Mouse (Mus musculus) intestine, embryonic 15.5 days (tissue): ENCODE measurements around the gene Nmt1. TPM values are rescaled to one million over a fixed set of nuclear protein-coding genes. Genes with fewer than 3 reads are reported as not detected.

Experiments used
- ATAC-seq: fragments of 200-750 bp; cut with Nextera tagmentation; 2 replicates; pipeline ENCODE4 v1.8.0; 2017; ENCODE audit warnings: moderate TSS enrichment, moderate library complexity
- H3K27ac ChIP-seq: fragments of 300-500 bp; sonication (generic); 2 replicates; pipeline ENCODE4 v1.5.1; 2015; ENCODE audit warnings: mild to moderate bottlenecking, inconsistent platforms
- H3K27me3 ChIP-seq: fragments of 300-500 bp; sonication (generic); replicated peaks from 2 replicates; pipeline ENCODE4 v1.6.1; 2015; ENCODE audit warnings: inconsistent platforms
- H3K36me3 ChIP-seq: fragments of 300-500 bp; sonication (generic); 2 replicates; pipeline ENCODE4 v1.6.1; 2015; ENCODE audit warnings: inconsistent platforms
- H3K4me1 ChIP-seq: fragments of 300-500 bp; sonication (generic); replicated peaks from 2 replicates; pipeline ENCODE4 v1.6.1; 2015; ENCODE audit warnings: inconsistent platforms
- H3K4me2 ChIP-seq: fragments of 300-500 bp; sonication (generic); replicated peaks from 2 replicates; pipeline ENCODE4 v1.6.1; 2015; ENCODE audit warnings: mild to moderate bottlenecking, inconsistent platforms
- H3K4me3 ChIP-seq: fragments of 300-500 bp; sonication (generic); replicated peaks from 2 replicates; pipeline ENCODE4 v1.5.1; 2015; ENCODE audit warnings: inconsistent platforms
- H3K9ac ChIP-seq: fragments of 300-500 bp; sonication (generic); 2 replicates; pipeline ENCODE4 v1.6.1; 2015; ENCODE audit warnings: inconsistent platforms
- H3K9me3 ChIP-seq: fragments of 300-500 bp; sonication (generic); 2 replicates; pipeline ENCODE4 v1.6.1; 2016; ENCODE audit warnings: inconsistent platforms
- whole genome bisulfite sequencing: fragments of 180-500 bp; shearing (Covaris S2); methylation state at CpG from one replicate; pipeline ENCODE4 v1.1.7; 2015; 5-methylcytosine and 5-hydroxymethylcytosine counted together
- polyA plus RNA-seq: library from polyadenylated mRNA; unstranded; fragments of >200 nt; fragmentation: Nextera tagmentation; extraction: Ambion mirVana; gene quantifications from 2 replicates; pipeline ENCODE4 v1.2.1, GENCODE M21; 2015

The Nmt1 gene
- polyA plus RNA-seq, 1 experiment from 2014 or later = 66.6 TPM

DNA sequence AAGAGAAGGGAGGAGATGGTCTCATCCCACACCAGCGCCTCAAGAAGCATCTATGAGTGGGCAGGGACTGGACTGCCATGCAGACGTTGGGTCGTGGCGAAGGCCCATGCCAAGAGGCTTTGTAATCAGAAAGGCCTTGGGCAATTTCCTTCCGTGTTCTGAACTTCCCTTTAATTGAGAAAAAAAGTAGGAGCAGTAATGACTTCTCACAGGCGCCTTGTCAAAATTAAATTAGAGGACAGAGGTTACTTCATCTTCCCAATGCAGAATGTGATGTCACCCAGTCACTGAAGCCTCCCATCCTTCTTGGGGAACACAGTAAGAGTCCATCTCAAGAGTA, 21.0 kb upstream of the Nmt1 start:
- H3K4me3 ChIP-seq = no peak overlapping the region
- no peak overlapping the region for H3K4me2 ChIP-seq
- H3K4me1 ChIP-seq = peaks cover 32% of the 10 kb centered on the region
- ATAC-seq = no peak
- 0 out of 2 replicates have a peak, but pooled peaks cover 2% of the 10 kb centered on the region for H3K36me3 ChIP-seq
- no peak overlapping the region for H3K27ac ChIP-seq
- H3K9me3 ChIP-seq = no peaks in the 10 kb centered on the region
- H3K9ac ChIP-seq = no peak overlapping the region
- 72% methylated on average over 6 of the region's 6 CpGs for WGBS
- H3K27me3 ChIP-seq = no peaks in the 10 kb centered on the region

DNA sequence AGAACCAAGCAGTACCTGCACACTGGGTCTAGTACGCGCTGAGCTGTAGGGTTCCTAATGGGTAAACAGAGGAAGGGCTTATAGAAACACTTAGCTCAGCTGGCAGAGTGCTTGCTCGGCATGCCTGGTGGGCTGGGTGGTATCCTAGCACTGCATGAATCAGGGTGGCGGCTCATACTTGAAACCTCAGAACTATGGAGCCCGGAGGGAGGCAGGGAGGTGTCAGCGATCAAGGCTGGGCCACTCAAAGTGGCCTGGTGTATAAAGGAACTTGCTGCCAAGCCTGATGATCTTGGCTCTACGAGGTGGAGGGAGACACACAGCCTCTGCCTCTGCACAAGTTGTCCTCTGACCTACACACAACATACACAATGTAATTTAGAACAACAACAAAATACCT, 19.4 kb upstream of the Nmt1 start:
- H3K9ac ChIP-seq = no peak overlapping the region
- peaks cover 25% of the 10 kb centered on the region for H3K4me1 ChIP-seq
- WGBS = 69% methylated on average over 7 of the region's 7 CpGs
- H3K4me2 ChIP-seq = no peak overlapping the region
- no peak for ATAC-seq
- H3K9me3 ChIP-seq = no peaks in the 10 kb centered on the region
- H3K36me3 ChIP-seq = 0 out of 2 replicates have a peak, but pooled peaks cover 2% of the 10 kb centered on the region
- H3K27me3 ChIP-seq = no peaks in the 10 kb centered on the region
- H3K27ac ChIP-seq = no peak overlapping the region
- no peak overlapping the region for H3K4me3 ChIP-seq

GRCm38 (mm10) chr11:103009208-103009607, 18.8 kb upstream of the Nmt1 start:
- WGBS = 86% methylated on average over 8 of the region's 8 CpGs
- no peaks in the 10 kb centered on the region for H3K9me3 ChIP-seq
- no peak overlapping the region for H3K9ac ChIP-seq
- H3K27ac ChIP-seq = no peak overlapping the region
- no peak overlapping the region for H3K4me2 ChIP-seq
- no peaks in the 10 kb centered on the region for H3K27me3 ChIP-seq
- 0 out of 2 replicates have a peak, but pooled peaks cover 2% of the 10 kb centered on the region for H3K36me3 ChIP-seq
- ATAC-seq = no peak
- H3K4me1 ChIP-seq = peaks cover 24% of the 10 kb centered on the region
- H3K4me3 ChIP-seq = no peak overlapping the region

GRCm38 (mm10) chr11:103010454-103011205, 17.4 kb upstream of the Nmt1 start:
- Histone ChIP-seq H3K27ac (peak overlapping the region; percentile 17; the same call in 1 of the 2 replicates), H3K4me1 (peaks cover 28% of the 10 kb centered on the region), H3K27me3 (no peaks in the 10 kb centered on the region), H3K4me2 (no peak overlapping the region), H3K4me3 (no peak overlapping the region), H3K9me3 (no peaks in the 10 kb centered on the region), H3K36me3 (0 out of 2 replicates have a peak, but pooled peaks cover 2% of the 10 kb centered on the region), H3K9ac (no peak overlapping the region)
- ATAC-seq = peak; percentile 52; the same call in 1 of the 2 replicates
- WGBS = 70% methylated on average over 13 of the region's 13 CpGs

- H3K9ac ChIP-seq = no peak overlapping the region
- no peaks in the 10 kb centered on the region for H3K9me3 ChIP-seq
- no peak for ATAC-seq
- H3K27me3 ChIP-seq = no peaks in the 10 kb centered on the region
- H3K36me3 ChIP-seq = 0 out of 2 replicates have a peak, but pooled peaks cover 2% of the 10 kb centered on the region
- WGBS = 70% methylated on average over 2 of the region's 2 CpGs
- H3K4me1 ChIP-seq = peaks cover 32% of the 10 kb centered on the region
- H3K4me2 ChIP-seq = no peak overlapping the region
- H3K27ac ChIP-seq = no peak overlapping the region
- no peak overlapping the region for H3K4me3 ChIP-seq
Measured at GRCm38 (mm10) chr11:103011206-103011497, 16.8 kb upstream of the Nmt1 start.

- Histone ChIP-seq H3K4me3 (peak overlapping the region; percentile 90), H3K9ac (peak overlapping the region; percentile 95), H3K4me1 (peaks cover 12% of the 10 kb centered on the region; the same call in 1 of the 2 replicates), H3K9me3 (no peaks in the 10 kb centered on the region), H3K27me3 (no peaks in the 10 kb centered on the region), H3K36me3 (no peaks in the 10 kb centered on the region), H3K4me2 (peak overlapping the region; percentile 58), H3K27ac (peak overlapping the region; percentile 85)
- WGBS = 42% methylated on average over 27 of the region's 27 CpGs
- peak; percentile 15; the same call in 1 of the 2 replicates for ATAC-seq
Measured at GRCm38 (mm10) chr11:103015881-103016825, 11.8 kb upstream of the Nmt1 start.

DNA sequence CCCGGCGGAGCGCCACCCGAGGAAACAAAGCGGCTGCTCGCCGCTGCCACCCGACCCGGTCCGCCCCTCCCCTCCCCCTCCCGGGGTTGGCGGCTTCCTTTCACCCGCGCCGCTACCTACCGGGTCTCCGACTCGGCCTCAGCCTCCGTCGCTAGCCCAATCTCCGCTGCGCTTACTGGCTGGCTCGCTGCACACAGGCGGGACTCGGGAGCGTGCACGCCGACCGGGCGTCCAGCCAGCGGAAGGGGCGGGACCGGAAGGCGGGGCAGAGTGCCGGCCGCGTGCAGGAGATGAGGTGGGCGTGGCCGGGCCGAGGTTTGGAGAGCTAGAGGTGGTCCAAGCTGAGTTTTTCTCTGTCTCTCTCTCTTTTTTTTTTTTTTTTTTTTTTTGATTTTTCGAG, 11.1 kb upstream of the Nmt1 start:
- H3K36me3 ChIP-seq = no peaks in the 10 kb centered on the region
- under 1% methylated on average over 34 of the region's 41 CpGs for WGBS
- H3K9me3 ChIP-seq = no peaks in the 10 kb centered on the region
- no peaks in the 10 kb centered on the region for H3K27me3 ChIP-seq
- H3K27ac ChIP-seq = peak overlapping the region; percentile 85
- peaks cover 12% of the 10 kb centered on the region; the same call in 1 of the 2 replicates for H3K4me1 ChIP-seq
- peak overlapping the region; percentile 95 for H3K9ac ChIP-seq
- peak overlapping the region; percentile 58 for H3K4me2 ChIP-seq
- ATAC-seq = peak; percentile 98
- peak overlapping the region; percentile 90 for H3K4me3 ChIP-seq

DNA sequence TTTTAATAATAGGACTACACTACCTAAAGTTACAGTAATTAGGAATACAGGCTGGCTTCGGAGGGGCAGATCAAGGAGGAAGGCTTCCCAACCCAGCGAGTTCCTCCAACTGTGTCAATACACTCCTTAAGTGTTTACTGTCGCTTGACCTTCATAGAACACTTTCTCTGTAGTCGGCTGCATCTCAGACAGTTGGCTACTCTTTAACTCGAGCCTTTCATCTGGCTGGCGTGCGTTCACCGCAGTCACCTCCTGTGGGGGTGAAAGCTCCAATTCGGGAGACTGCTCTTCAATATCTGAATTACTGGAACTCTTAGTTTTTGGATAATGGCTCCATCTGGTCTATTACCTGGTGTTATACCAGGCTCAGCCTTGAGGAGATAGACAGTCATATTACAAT, 10.3 kb upstream of the Nmt1 start:
- 51% methylated on average over 9 of the region's 9 CpGs for WGBS
- no peak for ATAC-seq
- Histone ChIP-seq H3K9ac (no peak overlapping the region), H3K36me3 (no peaks in the 10 kb centered on the region), H3K27me3 (no peaks in the 10 kb centered on the region), H3K27ac (no peak overlapping the region), H3K4me1 (peaks cover 12% of the 10 kb centered on the region; the same call in 1 of the 2 replicates), H3K9me3 (no peaks in the 10 kb centered on the region), H3K4me2 (0 out of 2 replicates have a peak overlapping the region, but pooled peaks have one; percentile 7), H3K4me3 (no peak overlapping the region)

DNA sequence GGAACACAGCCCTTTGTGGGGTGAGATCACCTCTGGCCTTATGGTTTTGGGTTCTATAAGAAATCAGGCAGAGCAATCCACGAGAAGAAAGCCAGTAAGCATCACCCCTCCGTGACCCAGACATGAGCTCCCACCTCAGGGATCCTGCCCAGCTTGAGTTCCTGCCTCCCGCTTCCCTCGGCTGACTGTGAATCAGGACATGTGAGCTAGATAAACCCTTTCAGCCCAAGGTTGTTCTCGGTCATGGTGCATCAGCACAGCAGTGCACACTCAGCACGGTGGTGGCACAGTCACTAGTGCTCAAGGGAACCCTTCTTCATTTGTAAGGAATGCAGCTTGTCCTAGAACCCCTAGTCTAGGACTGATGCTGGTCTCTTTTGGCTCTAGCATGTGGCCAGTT, 9.1 kb upstream of the Nmt1 start:
- ATAC-seq = no peak
- H3K36me3 ChIP-seq = no peaks in the 10 kb centered on the region
- no peak overlapping the region for H3K4me3 ChIP-seq
- H3K27ac ChIP-seq = no peak overlapping the region
- peaks cover 12% of the 10 kb centered on the region; the same call in 1 of the 2 replicates for H3K4me1 ChIP-seq
- H3K4me2 ChIP-seq = no peak overlapping the region
- H3K9ac ChIP-seq = no peak overlapping the region
- no peaks in the 10 kb centered on the region for H3K27me3 ChIP-seq
- 74% methylated on average over 6 of the region's 6 CpGs for WGBS
- H3K9me3 ChIP-seq = no peaks in the 10 kb centered on the region

- H3K4me1 ChIP-seq = peaks cover 12% of the 10 kb centered on the region; the same call in 1 of the 2 replicates
- H3K36me3 ChIP-seq = no peaks in the 10 kb centered on the region
- 86% methylated on average over 7 of the region's 7 CpGs for WGBS
- ATAC-seq = no peak
- H3K27me3 ChIP-seq = no peaks in the 10 kb centered on the region
- H3K9ac ChIP-seq = no peak overlapping the region
- no peak overlapping the region for H3K27ac ChIP-seq
- no peak overlapping the region for H3K4me3 ChIP-seq
- H3K4me2 ChIP-seq = no peak overlapping the region
- no peaks in the 10 kb centered on the region for H3K9me3 ChIP-seq
Measured at GRCm38 (mm10) chr11:103019325-103019724, 8.7 kb upstream of the Nmt1 start.

DNA sequence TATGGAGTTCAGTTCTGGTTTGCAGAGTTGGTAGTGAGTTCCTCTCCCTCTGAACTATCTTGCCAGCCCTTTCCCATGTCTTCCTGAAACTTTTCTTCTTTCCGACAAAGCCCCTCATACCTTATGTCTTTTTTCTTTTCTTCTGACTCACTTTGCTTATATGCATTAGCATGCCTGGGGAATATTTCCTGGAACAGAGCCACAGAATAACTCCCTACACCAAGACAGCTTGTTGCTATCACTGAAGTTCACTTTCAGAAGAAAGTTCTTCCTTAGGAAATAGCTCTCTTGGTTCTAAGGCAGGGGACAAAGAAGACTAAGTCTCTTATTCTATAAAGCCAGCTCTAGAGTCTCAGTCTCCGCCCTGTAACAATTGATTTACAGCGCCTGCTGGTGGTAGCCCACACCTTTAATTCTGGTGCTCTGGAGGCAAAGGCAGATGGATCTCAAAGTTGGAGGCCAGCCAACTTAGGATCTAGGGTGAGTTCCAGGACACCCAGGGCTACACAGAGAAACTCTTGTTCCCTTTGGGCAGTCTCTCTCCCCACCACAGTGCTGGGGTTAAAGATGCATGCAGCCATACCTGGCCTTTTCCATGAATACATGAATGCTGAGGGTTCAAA, 7.2 kb upstream of the Nmt1 start:
- Histone ChIP-seq H3K36me3 (peaks cover 6% of the 10 kb centered on the region; the same call in 1 of the 2 replicates), H3K9me3 (no peaks in the 10 kb centered on the region), H3K4me1 (peaks cover 3% of the 10 kb centered on the region; the same call in 1 of the 2 replicates), H3K4me3 (no peak overlapping the region), H3K27me3 (no peaks in the 10 kb centered on the region), H3K4me2 (no peak overlapping the region), H3K27ac (0 out of 2 replicates have a peak overlapping the region, but pooled peaks have one; percentile 20), H3K9ac (no peak overlapping the region)
- no peak for ATAC-seq
- 52% methylated on average over 3 of the region's 3 CpGs for WGBS

DNA sequence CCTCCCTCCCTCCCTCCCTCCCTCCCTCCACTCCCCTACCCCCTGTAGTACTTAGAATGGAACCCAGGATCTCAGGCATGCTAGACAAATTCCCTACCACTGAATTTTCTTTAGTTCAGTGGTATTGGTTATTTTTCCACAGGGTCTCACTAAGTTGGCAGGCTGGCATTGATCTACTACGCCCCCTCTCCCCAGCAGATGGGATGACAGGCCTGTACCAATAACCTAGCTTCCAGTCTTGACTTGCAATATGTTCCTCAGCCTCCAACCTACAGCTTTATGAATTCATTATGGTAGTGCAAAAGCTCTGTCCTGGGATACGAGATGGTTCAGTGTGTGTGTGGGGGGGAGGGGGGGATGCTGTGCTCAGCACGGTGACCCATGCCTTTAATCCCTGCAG, 4.0 kb upstream of the Nmt1 start:
- WGBS = 85% methylated on average over 3 of the region's 3 CpGs
- no peak for ATAC-seq

More for the DNA sequence above, 4.0 kb upstream of the Nmt1 start:
- Histone ChIP-seq H3K36me3 (peaks cover 6% of the 10 kb centered on the region; the same call in 1 of the 2 replicates), H3K9ac (no peak overlapping the region), H3K4me1 (peaks cover 5% of the 10 kb centered on the region; the same call in 1 of the 2 replicates), H3K27ac (no peak overlapping the region), H3K9me3 (no peaks in the 10 kb centered on the region), H3K4me3 (no peak overlapping the region), H3K4me2 (no peak overlapping the region), H3K27me3 (no peaks in the 10 kb centered on the region)
